ENCODE assay signal across 8 mouse cellular contexts in the genomic region with DNA sequence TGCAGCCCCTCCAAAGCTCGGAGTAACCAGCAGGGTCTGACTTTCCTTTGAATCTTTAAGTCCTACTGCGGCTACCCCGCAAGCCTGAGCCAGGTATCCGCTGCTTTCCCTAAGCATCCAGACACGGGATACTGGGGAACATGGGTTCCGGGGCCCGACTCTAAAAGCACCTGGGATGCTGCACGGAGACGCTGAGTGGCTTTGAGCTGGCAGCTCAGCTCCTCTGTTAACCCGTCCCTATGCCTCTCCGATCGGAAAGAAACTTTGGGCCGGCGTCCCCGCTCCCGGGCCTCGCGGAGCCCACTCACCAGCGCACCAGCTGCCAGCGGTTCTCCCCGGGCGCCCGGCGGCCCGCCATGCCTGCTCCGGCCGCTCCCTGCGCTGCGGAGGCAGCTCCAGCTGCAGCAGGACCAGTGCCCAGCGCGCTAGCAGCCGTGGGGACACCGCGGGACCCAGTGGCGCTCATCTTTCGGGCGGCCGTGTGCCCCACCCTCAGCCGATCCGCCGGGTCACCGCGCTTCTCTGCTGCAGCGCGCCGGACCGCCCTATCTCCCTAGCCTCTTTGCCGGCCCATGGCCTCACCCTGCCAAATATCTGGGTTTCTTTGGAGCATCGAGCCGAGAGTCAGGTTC. TPM values are rescaled to one million over a fixed set of nuclear protein-coding genes. Genes with fewer than 3 reads are reported as not detected.
DNase-seq lines count a peak whose midpoint lies in the region; TF ChIP-seq lines count a peak whose summit lies in the region.

Gene Rap1gap2 (minus strand): TSS at position 371 of the 632 bp plus-strand sequence.

- intact Hi-C loops in heart, postnatal 14 days (cut with DNase I), result no loop called here
- intact Hi-C loops in left cerebral cortex, postnatal 25 days (cut with DNase I), result no loop called here

- no peaks in the 10 kb centered on the region for H3K27me3 ChIP-seq in cerebellum, adult 2 months (ENCODE audit: control insufficient read depth, insufficient read depth, low read length)

- peak within 1 kb of the TSS; percentile 61 for H3K4me3 ChIP-seq in cerebellum, adult 2 months (replicated peaks; ENCODE audit: insufficient read depth, low read depth, low read length)

- H3K4me1 ChIP-seq in cerebellum, adult 2 months (ENCODE audit: control insufficient read depth, insufficient read depth, low read length), result 0 out of 2 replicates have a peak, but pooled peaks cover 3% of the 10 kb centered on the region

- WGBS in cerebellum, adult 2 months, result 2% methylated on average over 50 of the region's 50 CpGs

- no peak for TF ChIP-seq POLR2A in cerebellum, adult 2 months (IDR thresholded peaks at IDR 0.05; ENCODE audit: borderline replicate concordance, insufficient read depth, low read length)

- no peak within 1 kb of the TSS for H3K27ac ChIP-seq in cerebellum, adult 2 months (ENCODE audit: insufficient read depth, low read length)

- peak in 1 of 2 experiments; percentile 47 for DNase-seq in cerebellum, adult 2 months
- no peak for DNase-seq in cerebellum, adult 11-12 months
- no peak for DNase-seq in urinary bladder, adult 2 months (ENCODE audit: low spot score)
- DNase-seq in urinary bladder, postnatal 36 days (ENCODE audit: low spot score in 2 of 2), result no peak
- no peak for DNase-seq in heart, postnatal 14 days
- DNase-seq in left cerebral cortex, postnatal 25 days (ENCODE audit: low spot score in 2 of 2), result peak in 1 of 2 experiments; percentile 24
- peak; percentile 42 for DNase-seq in neural tube, embryonic 10.5 days (ENCODE audit: extremely low spot score, low spot score)
- no peak for DNase-seq in thymus, postnatal 0 days (ENCODE audit: low spot score)

- no peak for TF ChIP-seq CTCF in cerebellum, adult 2 months (IDR thresholded peaks at IDR 0.05; ENCODE audit: borderline replicate concordance, insufficient read depth, low read depth, low read length)

RNA-seq across cellular contexts. Expression of gene Rap1gap2, which starts in this region (rescaled TPM):
- polyA plus RNA-seq in cerebellum, adult 2 months (2012; rRNA removed), result 67.5 and 71.0 TPM in 2 replicates
- polyA plus RNA-seq in urinary bladder, adult 2 months (2012; rRNA removed), result 32.4 and 32.5 TPM in 2 replicates
- total RNA-seq in heart, postnatal 14 days (2021), result 10 to 100 TPM; 72.8 to 77.6 TPM
- 100 to 1,000 TPM; 175 to 205 TPM for total RNA-seq in left cerebral cortex, postnatal 25 days (2021)
- 3.5 and 3.8 TPM in 2 replicates for polyA plus RNA-seq in thymus, postnatal 0 days (2015; fragmentation: Nextera tagmentation; extraction: Ambion mirVana)
